Mouse (Mus musculus) kidney, adult 11 months (tissue): ENCODE results near the gene Traf5.

Source experiments
- DNase-seq: peaks from one replicate; pipeline ENCODE4 v3.0.0; 2022

Gene Traf5

DNA sequence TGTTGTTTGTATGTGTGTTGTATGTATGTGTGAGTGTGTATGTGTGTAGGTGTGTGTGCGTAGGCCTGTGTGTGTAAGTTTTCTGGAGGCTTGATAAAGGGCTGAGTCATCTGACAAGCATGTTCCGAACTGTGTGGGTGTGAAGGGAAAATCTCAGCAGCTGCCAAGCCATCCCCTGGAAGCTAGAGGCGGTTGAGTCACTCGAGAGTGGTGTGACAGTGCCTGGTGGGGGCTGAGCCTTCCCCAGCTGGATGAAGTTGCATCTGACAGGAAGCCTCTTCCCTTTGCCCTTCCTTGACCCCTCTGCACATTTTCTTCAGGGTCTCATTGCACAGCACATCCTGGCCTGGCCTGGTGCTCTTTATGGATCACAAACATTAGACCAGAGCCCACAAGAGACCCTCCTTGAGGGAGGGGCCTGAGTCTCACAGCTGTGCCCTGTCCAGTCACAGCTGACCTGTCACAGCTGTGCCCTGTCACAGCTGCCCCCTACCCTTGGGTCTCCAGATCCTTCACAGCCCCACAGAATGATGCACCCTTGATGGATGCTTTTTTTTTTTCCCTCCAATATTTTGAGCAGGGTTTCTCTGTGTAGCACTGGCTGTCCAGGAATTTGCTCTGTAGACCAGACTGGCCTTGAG, 30.6 kb downstream of the Traf5 start:
- DNase-seq, result no peak

DNA sequence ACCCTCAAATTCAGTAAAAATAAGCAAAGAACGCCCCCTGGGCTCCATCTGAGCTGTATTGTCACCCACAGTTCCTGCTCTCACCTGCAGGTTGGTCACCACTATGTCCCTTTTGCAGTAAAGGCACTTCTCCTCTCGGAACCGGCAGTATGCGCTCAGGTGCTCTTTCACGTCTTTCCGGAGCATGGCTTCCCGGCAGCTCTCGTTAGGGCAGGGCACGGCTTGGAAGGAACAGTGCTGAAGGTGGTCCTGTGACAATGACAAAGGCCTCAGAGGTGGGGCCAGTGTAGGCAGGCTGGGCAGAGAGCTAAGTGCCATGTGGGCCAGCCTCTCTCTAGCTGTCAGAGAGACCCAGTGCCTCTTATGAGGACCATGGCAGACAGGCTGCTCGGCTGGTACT, 33.4 kb downstream of the Traf5 start:
- DNase-seq, result no peak

DNA sequence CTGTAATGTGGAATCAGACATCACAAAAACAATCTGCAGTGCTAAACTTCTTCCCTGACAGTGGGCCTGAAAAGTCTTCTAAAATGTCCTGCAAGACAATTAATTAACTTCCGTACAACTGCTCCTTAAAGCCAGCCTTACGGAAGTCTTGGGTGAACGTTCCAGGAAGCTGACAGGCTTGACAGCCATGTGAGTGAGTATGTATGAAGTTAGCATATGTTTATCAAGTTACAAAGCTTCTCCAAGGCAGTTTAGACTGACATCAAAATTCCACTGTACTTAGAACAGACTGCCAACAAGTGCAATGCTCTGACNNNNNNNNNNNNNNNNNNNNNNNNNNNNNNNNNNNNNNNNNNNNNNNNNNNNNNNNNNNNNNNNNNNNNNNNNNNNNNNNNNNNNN, 38.6 kb downstream of the Traf5 start:
- DNase-seq, result no peak

DNA sequence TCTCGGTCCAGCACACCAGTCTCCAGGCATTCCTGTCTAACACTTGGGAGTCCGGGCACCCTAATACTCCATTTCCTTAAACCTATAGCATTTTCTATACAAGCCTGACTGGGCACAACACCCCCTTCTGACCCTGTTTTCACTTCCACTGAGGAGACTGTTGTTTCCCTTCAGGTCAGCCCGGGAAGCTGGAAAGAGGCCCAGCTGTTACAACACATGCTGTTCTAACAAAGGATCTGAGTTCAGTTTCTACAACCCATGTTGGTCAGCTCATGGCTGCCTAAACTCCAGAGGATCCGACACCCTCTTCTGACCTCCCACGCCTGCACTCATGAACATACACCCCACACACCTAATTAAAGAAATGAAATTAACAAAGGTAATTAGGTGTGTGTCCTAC, 39.4 kb downstream of the Traf5 start:
- no peak for DNase-seq

DNA sequence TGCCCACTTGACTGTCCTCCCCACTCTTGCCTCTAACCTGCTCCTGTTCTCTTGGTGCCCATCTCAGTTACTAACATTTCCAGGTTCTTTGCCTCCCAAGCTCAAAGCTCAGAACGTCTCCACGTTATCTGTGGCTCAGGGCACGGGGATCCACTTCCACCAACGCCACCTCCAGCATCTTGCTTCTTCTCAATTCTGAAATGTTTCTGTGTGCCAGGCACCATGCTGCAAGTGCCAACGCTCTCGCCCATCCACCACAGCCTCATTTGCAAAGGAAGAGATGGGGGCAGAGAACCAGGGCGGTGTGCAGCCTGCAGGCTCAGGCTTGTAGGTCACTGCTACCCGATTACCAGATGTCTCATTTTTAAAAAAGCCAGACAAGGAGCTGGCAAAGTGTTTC, 39.9 kb downstream of the Traf5 start:
- DNase-seq, result no peak

DNA sequence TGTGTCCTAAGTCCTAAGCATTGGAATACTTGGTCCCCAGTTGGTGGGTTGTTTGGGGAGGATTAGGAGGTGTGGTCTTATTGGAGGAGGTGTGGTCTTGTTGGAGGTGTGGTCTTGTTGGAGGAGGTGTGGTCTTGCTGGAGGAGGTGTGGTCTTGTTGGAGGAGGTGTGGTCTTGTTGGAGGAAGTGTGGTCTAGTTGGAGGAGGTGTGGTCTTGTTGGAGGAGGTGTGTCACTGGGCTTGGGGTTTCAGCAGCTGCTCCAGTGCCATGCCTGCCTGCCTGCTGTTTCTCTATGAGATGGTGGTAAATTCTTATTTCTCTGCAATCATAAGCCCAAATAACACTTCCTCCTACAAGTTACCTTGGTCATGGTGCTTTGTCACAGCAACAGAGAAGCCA, 93.3 kb downstream of the Traf5 start:
- no peak for DNase-seq

DNA sequence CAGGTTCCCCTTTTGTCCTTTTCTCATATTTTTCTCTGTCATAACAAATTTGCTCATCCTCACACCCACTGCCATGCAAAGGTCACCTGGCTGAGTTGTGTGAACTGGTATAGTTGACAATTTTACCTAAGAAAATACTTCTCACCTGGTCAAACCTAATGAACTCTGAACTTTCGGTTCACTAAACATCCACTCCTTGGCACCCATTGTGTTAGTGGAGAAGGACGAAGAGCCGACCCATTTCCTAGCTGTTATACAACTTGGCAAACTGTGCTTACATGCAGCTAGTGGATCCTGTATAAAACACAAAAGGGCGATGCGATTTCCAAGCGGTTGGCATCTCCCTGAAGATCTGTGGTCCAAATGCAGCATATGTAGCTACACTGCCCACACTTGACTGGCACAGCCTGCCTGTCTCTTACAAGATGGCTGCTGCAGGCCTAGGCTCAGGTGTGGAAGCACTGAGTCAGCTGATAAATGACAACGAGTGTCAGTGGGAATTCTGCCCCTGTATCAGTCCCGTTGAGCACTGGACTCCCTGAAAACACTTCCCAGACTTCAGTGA, 95.7 kb downstream of the Traf5 start:
- DNase-seq, result peak; percentile 59

DNA sequence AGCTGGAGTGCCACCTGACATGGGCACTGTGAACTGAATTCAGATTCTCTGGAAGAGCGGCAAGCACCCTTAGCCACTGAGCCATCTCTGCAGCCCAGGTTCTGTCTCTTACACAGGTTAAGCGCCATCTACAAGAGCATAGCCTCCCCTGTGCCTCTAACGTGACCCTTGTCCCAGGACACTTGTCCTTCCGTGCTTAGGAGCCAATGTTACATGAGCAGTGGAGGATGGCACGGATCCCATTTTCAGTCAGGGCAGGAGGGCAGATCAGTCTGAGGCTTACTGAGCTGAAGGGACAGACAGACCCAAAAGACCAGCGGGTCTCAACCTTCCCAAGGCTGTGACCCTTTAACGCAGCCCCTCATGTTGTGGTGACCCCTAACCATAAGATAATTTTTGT, 96.4 kb downstream of the Traf5 start:
- peak; percentile 72 for DNase-seq

DNA sequence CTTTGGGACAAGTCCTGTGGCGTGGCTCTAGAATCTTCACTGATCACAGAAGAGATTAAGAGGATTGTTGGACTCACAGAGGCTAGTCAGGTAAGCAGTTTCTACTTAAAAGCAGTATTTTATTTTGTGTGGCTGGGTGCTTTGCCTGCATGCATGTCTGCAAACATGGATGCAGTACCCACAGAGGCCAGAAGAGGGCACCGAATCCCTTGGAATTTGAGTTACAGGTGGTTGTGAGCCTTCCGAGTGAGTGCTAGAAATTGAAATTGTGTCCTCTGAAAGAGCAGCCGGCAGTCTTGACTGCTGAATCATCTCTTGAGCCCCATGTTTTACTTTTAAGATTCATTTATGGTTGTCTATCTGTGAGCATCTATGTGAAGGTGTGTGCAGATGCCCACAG, 96.9 kb downstream of the Traf5 start:
- DNase-seq, result peak; percentile 51

DNA sequence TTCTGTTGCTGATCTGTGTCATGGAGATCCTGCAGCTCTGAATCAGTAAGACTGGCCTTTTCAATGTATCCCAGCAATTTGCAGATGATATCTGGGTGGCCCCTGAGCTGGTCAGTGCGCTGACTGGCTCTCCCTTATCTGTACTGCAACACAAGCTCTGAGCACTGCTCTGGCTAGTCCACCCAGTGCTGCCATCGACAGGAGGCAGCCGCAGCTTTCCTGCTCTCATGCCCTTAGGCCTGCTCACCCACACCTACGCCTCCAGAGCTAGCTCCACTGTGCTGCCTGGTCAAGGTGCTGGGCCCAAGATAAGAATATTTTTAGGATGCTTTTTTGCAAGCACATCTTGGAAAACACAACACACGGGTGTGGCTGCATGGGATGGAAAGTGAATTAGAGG, 97.9 kb downstream of the Traf5 start:
- DNase-seq, result no peak

DNA sequence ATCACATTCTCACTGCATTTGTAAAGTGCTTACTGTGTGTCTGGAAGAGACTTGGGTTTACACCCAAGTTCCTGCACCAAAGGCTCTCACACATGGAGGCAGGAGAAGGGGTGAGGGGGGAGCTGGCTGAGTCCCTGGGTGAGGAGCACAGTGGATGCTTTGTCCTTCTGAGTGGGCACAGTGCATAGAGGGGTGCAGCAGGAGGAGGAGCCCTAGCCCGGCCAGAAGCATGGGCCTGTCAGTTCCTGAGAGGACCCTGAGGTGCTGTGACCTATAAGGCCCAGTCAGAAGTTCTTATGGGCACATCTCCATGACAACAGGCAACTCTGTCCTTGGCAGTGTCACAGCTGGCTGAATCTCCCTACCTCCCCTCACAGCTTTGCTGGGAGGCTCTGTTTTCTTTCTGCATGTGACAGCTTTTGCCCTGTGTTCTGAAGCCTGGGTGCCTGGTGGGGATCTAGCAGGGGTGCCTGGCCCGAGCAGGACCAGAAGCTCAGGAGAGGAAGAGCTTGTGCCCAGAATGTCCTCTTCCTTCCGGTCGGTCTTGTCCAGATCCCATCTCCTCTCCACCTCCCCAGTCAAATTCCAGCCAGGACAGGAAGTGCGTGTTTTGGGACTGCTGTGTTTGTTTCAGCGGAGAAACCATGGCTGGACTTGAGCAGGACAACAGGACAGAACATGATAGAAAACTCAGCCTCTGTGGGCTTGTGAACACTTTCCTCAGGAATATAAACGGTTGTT, 100.1 kb downstream of the Traf5 start:
- DNase-seq, result no peak

DNA sequence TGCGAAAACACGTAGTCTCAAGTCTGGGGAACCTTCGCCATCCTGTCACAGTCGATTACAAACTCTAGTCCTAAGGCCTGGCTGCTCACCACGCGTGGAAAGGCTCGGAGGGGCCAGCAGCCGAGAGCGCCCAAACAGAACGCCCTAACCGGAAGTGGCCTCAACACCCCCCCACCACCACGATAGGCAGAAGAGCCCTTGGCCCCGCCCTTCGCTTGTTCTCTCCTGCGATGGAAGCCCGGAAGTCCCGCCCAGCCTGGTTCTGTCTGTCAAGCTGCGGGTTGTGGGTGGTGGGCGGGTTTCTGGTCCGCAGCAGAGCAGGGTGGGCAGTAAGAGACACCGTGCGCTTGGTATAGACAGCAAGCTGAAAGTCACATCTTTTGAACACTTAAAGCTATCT, 102.4 kb downstream of the Traf5 start:
- peak; percentile 93 for DNase-seq

DNA sequence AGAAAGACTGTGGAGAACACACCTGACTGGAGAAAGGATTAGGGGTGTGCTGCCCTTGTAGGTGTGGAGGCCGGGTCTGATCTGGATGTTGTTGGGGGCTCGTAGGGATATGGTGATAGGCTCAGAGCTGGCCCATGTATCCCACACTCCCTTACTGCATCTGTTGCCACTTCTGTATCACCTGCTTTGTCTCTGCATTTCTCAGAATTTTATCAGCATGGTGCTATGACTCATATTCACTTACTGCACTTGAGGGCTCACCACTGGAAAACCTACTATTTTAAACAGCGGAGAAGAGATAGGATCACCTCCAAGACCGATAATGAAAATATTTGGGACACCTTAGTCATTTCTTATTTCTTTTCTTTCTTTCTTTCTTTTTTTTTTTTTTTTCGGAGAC, 103.3 kb downstream of the Traf5 start:
- no peak for DNase-seq

DNA sequence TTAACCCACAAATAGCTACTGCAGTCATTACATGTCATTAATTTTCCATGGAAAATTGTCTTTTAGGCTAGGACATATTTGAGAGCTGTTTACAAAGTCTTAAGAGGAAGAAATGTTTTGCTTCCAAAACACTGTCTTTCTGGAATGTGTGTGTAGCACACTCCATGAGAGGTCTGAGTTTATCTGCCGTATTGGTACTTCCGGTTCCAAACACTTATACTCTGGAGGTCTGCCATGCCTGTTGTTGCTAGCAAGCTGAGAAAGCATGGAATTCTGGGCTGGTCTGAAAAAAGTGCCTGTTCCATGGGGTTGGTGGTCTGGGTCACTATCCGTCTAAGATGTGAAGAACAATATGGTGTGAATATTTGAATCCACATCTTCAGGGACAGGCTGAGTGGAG, 103.7 kb downstream of the Traf5 start:
- no peak for DNase-seq

DNA sequence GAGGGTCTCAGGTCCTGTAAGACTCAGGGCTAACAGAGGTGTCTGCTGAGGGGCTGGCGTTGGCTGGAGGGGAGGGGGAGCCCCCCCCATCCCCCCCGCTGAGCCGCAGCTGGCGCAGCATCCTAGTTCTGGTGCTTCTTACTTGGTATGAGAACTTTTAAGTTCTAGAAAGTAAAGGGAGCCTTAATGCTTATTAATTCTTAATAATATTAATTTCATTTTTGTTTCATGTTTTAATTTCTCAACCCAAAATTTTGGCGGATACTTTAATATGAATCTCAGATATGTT, 104.9 kb downstream of the Traf5 start:
- DNase-seq, result no peak

DNA sequence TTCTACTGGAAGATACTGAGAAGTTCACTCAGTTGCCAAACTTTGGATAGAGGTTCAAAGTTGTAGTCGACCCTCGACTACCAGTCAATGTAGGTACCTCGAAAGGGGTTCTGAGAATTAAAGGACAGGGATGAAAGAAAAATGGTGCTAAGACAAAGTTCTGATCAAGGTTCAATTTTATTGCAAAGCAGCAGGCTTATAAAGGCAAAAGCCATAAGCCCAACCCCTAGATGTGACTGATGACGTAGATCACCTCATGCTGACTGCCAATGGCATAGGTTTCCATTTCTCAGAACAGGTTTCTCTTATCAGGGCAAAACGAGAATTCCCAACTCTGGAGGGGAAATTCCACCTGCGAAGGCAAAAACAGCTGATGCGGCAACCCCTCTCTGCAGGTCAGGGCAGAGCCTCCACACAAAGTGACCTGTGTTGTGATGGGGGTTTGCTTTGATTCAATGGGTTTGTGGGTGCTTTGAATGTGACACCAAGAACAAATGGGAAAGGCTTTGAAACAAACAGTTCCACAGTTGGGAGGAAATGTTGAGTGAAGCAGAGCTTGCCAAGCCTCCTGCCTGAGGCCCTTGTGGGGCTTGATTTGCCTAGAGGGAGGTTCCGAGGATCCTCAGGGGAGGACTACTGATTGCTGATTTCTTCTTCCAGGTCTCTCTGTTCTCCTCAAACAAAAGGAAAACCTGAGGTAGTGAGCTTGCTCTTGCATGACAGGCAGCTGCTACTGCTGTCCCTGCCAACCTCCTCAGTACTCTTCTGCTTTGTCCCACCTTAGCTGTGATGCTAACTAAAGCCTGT, 105.5 kb downstream of the Traf5 start:
- DNase-seq, result no peak

DNA sequence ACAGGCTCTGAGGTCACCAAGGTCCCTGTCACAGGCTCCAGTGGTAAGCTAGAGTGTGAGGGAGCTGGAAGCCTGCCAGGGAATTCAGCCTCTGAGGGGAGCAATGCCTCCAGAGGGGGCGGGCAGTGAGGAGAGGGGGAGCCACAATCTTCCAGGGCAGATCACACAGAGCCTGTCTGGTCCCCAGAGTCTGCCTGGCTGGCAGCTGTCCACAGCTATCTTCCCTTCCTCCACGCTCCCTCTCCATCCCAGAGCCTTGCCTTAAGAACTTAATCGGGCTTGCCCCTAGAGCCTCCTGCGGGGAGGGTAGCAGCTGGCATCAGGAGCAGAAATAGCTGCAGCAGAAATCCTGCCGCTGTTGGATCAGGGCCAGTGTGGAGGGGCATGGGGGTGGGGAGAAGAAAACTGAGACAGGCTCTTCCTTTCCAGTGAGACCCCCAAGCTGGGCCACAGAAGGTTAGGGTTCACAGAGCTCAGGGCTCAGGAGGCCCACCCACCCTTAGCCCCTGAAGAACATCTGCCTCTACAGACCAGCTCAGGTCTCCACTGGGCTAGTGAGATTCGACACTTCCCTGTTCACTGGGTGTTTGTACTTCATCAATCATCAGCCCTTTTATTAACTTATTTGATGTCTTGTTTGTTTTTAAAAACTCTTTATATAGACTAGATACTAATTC, 110.8 kb downstream of the Traf5 start:
- no peak for DNase-seq

DNA sequence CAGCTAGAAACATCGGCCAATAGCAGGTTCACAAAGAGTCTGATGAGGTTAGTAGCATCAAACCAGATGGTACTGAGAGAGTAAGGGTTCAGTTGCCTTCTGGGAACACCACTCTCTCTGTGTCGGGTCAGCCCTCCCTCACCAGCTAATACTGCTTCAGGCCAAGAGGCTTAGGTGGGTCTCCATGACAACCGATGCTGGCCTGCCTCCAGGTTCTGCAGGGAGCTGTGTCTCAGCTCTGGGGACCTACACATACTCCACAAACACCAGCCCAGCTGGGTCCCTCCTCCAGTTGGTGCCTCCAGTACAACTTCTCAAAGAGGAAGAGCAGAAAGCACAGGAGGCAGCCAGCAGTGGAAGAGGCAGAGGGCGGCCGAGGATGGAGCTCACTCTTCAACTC, 115.2 kb downstream of the Traf5 start, which contains the start of gene Rd3:
Rd3 (plus strand) TSS at position 184 of the 400 bp plus-strand sequence.
- DNase-seq, result no peak

DNA sequence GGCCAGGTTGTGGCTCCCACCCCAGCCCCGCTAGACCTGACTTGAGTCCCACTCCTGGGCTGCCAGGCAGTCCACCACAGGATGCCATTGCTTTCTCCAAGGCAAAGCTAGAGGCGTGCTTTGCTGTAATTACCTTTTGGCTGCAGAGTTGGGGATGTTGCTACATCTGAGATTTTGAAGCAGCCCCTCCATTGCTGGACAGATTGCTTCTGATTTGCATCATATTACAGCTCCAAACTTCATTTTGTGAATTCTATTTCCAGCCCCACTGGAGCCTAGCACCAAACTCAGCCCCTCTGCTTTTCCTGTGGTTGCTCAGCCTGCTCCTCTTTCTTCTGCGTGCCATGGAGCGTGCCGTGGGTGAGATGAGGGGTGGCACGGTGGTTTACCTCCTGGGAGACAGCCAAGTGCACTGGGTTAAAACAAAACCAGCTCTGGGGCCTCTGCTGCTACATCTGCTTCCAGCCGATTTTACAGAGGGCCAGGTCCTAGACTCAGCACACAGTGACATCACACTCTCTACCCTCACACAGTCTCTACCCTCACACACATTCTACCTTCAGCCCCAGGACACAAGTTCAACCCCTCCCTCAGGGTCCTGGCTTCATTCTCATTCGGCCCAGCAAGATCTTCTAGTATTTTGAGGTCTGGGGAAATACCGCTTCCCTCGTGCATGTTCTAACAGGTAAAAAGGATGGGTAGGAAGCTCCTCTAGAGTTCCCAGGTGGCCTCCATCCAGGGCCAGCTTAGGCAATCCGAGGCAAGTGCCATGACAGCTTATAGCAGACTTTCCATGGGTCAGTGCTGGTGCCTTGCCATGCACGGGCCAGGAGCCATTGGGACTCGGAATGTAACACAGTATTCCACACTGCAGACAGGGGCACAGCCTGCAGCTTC, 117.6 kb downstream of the Traf5 start:
- DNase-seq, result peak; percentile 67

DNA sequence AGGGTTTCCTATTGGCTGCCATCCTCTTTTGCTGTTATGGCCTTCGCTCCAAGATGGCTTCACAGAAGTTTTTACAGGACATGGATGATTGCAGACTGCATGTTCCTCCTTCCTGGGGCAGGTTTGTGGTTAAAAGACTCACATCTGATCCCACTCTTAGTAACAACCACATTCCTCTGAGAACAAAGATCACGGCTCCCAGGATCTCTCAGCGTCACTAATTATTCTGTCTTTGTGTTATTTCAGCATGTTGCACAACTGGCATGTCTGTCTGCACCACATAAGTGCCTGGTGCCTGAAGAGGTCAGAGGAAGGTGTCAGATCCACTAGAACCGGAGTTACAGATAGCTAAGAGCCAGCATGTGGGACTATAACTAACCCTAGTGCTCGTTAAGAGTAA, 122.4 kb downstream of the Traf5 start:
- DNase-seq, result no peak

DNA sequence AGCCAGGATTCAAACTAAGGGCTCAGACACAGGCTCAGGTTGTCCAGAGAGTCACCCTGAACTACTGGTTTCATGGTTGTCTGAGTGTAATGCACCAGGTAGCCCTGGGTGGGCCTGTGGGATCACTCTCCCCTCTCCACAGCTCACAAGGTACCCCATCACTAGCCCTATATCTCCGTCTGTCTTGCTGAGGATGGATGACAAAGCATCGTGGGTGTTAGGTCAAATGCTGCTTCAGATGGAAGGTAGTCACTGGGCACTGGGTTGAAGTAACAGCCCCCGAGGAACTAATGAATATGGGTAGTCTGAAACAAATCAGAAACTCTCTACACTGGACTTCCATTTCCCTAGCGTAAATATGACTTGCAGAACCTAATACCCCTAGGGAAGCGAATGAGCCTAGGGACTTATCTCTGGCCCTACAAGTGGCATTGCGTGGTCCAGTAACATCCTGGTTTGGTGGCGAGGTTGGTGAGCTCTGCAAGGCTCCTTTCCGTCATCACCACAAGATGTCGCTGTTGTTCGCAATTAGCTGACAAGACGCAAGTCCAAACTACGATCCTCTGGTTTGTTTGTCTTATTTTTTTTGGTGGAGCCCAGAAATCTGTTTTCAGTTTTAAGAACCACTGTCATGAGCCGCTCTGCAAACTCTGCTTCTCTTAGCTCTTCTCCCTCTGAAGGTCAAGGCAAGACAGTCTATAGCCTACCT, 127.4 kb downstream of the Traf5 start:
- DNase-seq, result peak; percentile 72
